Mouse (Mus musculus) testis, adult 2 months (tissue): ENCODE results near the gene Msgn1. TPM values are rescaled to one million over a fixed set of nuclear protein-coding genes. Genes with fewer than 3 reads are reported as not detected.

Experiments
- H3K27ac ChIP-seq: fragments of 200-500 bp; 2 replicates; pipeline ENCODE4 v1.5.1; 2012; ENCODE audit warnings: low read depth, low read length; ENCODE audit not compliant: control insufficient read depth, insufficient read depth
- H3K27me3 ChIP-seq: fragments of 200-500 bp; 2 replicates; pipeline ENCODE4 v1.6.1; 2012; ENCODE audit warnings: mild to moderate bottlenecking, low read length, moderate library complexity; ENCODE audit not compliant: control insufficient read depth, insufficient read depth
- H3K36me3 ChIP-seq: fragments of 200-500 bp; 2 replicates; pipeline ENCODE4 v1.6.1; 2012; ENCODE audit warnings: mild to moderate bottlenecking, low read length; ENCODE audit not compliant: control insufficient read depth, insufficient read depth
- H3K4me1 ChIP-seq: fragments of 200-500 bp; 2 replicates; pipeline ENCODE4 v1.6.1; 2012; ENCODE audit warnings: low read length; ENCODE audit not compliant: control insufficient read depth, insufficient read depth
- H3K4me3 ChIP-seq: fragments of 200-500 bp; 2 replicates; pipeline ENCODE4 v1.5.1; 2012; ENCODE audit warnings: low read depth, mild to moderate bottlenecking, low read length, moderate library complexity, mixed read lengths; ENCODE audit not compliant: control insufficient read depth
- CTCF ChIP-seq: fragments of 200-500 bp; IDR thresholded peaks from 2 replicates; pipeline ENCODE4 v1.5.1; 2012; ENCODE audit warnings: low read depth, mild to moderate bottlenecking, inconsistent platforms, low read length, moderate library complexity; ENCODE audit not compliant: control insufficient read depth, insufficient read depth, insufficient replicate concordance
- POLR2A ChIP-seq: fragments of 200-500 bp; IDR thresholded peaks from 2 replicates; pipeline ENCODE4 v1.6.1; 2012; ENCODE audit warnings: low read depth, mild to moderate bottlenecking, inconsistent platforms, low read length, moderate library complexity; ENCODE audit not compliant: control insufficient read depth
- polyA plus RNA-seq: library from polyadenylated mRNA; depleted of rRNA; stranded (reverse); fragments of >200 nt; gene quantifications from 2 replicates; pipeline ENCODE4 v1.2.3, GENCODE M21; 2012

The Msgn1 gene
- polyA plus RNA-seq, 1 experiment = not detected

GRCm38 (mm10) chr12:11212881-11213280 is 4.1 kb upstream of the Msgn1 start:
- no peak overlapping the region for H3K27ac ChIP-seq
- TF ChIP-seq POLR2A = no peak
- TF ChIP-seq CTCF = no peak
- no peak overlapping the region for H3K4me3 ChIP-seq
- no peaks in the 10 kb centered on the region for H3K27me3 ChIP-seq
- H3K36me3 ChIP-seq = no peaks in the 10 kb centered on the region
- H3K4me1 ChIP-seq = peaks cover 8% of the 10 kb centered on the region

- Histone ChIP-seq H3K36me3 (no peaks in the 10 kb centered on the region), H3K4me3 (no peak overlapping the region), H3K27ac (no peak overlapping the region), H3K27me3 (no peaks in the 10 kb centered on the region), H3K4me1 (peaks cover 8% of the 10 kb centered on the region)
- TF ChIP-seq CTCF = no peak
- no peak for TF ChIP-seq POLR2A
Measured at GRCm38 (mm10) chr12:11210361-11210760, 1.6 kb upstream of the Msgn1 start.

GRCm38 (mm10) chr12:11209636-11210035 is 864 bp upstream of the Msgn1 start:
- Histone ChIP-seq H3K27me3 (no peaks in the 10 kb centered on the region), H3K4me1 (peaks cover 8% of the 10 kb centered on the region), H3K36me3 (no peaks in the 10 kb centered on the region), H3K27ac (no peak overlapping the region), H3K4me3 (no peak overlapping the region)
- TF ChIP-seq CTCF = no peak
- no peak for TF ChIP-seq POLR2A

GRCm38 (mm10) chr12:11206321-11206720 is 2.5 kb downstream of the Msgn1 start:
- Histone ChIP-seq H3K4me3 (no peak overlapping the region), H3K27ac (no peak overlapping the region), H3K4me1 (peaks cover 8% of the 10 kb centered on the region), H3K36me3 (no peaks in the 10 kb centered on the region), H3K27me3 (no peaks in the 10 kb centered on the region)
- TF ChIP-seq POLR2A (no peak), CTCF (no peak)

- peaks cover 8% of the 10 kb centered on the region for H3K4me1 ChIP-seq
- H3K27me3 ChIP-seq = no peaks in the 10 kb centered on the region
- H3K4me3 ChIP-seq = no peak overlapping the region
- no peaks in the 10 kb centered on the region for H3K36me3 ChIP-seq
- TF ChIP-seq CTCF = no peak
- TF ChIP-seq POLR2A = no peak
- H3K27ac ChIP-seq = peak overlapping the region; percentile 9
Measured at GRCm38 (mm10) chr12:11203694-11204665, 4.8 kb downstream of the Msgn1 start.

- TF ChIP-seq CTCF (no peak), POLR2A (no peak)
Measured at GRCm38 (mm10) chr12:11202476-11202875, 6.3 kb downstream of the Msgn1 start.

GRCm38 (mm10) chr12:11200711-11201110 is 8.1 kb downstream of the Msgn1 start:
- Histone ChIP-seq H3K27me3 (no peaks in the 10 kb centered on the region), H3K4me1 (peaks cover 2% of the 10 kb centered on the region; the same call in 1 of the 2 replicates), H3K36me3 (no peaks in the 10 kb centered on the region), H3K4me3 (no peak overlapping the region), H3K27ac (no peak overlapping the region)
- TF ChIP-seq POLR2A (no peak), CTCF (no peak)

More at GRCm38 (mm10) chr12:11202476-11202875, 6.3 kb downstream of the Msgn1 start:
- no peaks in the 10 kb centered on the region for H3K36me3 ChIP-seq
- H3K27ac ChIP-seq = no peak overlapping the region
- H3K4me3 ChIP-seq = no peak overlapping the region
- H3K4me1 ChIP-seq = no peaks in the 10 kb centered on the region; the same call in 1 of the 2 replicates
- H3K27me3 ChIP-seq = no peaks in the 10 kb centered on the region

GRCm38 (mm10) chr12:11198551-11198950 is 10.2 kb downstream of the Msgn1 start:
- Histone ChIP-seq H3K4me3 (no peak overlapping the region), H3K4me1 (peaks cover 2% of the 10 kb centered on the region; the same call in 1 of the 2 replicates), H3K36me3 (no peaks in the 10 kb centered on the region), H3K27me3 (no peaks in the 10 kb centered on the region), H3K27ac (no peak overlapping the region)
- TF ChIP-seq CTCF (no peak), POLR2A (no peak)
